Mouse (Mus musculus): ENCODE data around the gene Rpl38. TPM values are rescaled to one million over a fixed set of nuclear protein-coding genes. Genes with fewer than 3 reads are reported as not detected.

Gene Rpl38
- polyA plus RNA-seq, 1 experiment: 1,742 TPM

- no peak for DNase-seq (ENCODE audit: low read depth)
- TF ChIP-seq POLR2A (IDR thresholded peaks at IDR 0.05; ENCODE audit: borderline replicate concordance, extremely low read depth, insufficient read depth, insufficient read length, poor library complexity, severe bottlenecking): no peak
- no peak for TF ChIP-seq CTCF (IDR thresholded peaks at IDR 0.05; ENCODE audit: borderline replicate concordance, extremely low read depth, insufficient read depth, insufficient read length)
Observed at GRCm38 (mm10) chr11:114662161-114662560, 6.2 kb upstream of the Rpl38 start.

DNA sequence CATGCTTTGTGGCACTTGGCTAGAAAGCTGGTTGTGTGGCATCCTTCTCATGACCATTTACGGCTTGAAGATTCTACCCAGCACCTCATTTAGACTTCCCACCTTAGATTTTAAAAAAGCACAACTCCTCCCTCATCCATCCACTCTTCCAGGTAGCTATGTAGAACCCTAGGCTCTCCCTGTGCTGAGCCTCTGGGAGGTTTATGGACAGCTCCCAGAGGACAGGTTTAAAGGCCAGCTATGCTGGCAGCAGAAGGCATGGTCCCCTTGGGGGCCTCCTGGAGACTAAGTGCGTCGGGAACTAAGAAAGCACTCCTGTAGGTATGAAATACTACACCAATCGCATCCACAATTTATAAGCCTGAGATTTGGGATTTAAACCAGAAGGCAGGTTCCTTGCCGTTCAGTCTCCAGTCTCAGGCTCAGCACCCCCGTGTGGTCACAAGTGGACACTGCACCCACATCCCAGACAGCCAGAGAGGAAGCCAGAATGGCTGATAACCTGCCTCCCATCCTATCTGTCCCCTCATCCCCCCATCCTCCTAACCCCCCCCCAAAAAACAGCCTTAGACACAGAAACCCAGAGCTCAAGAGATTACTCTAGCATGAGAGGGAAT lies 5.5 kb upstream of the Rpl38 start:
- TF ChIP-seq CTCF (IDR thresholded peaks at IDR 0.05; ENCODE audit: borderline replicate concordance, extremely low read depth, insufficient read depth, insufficient read length): peak; percentile 88
- no peak for TF ChIP-seq POLR2A (IDR thresholded peaks at IDR 0.05; ENCODE audit: borderline replicate concordance, extremely low read depth, insufficient read depth, insufficient read length, poor library complexity, severe bottlenecking)
- DNase-seq (ENCODE audit: low read depth): peak; percentile 70

DNA sequence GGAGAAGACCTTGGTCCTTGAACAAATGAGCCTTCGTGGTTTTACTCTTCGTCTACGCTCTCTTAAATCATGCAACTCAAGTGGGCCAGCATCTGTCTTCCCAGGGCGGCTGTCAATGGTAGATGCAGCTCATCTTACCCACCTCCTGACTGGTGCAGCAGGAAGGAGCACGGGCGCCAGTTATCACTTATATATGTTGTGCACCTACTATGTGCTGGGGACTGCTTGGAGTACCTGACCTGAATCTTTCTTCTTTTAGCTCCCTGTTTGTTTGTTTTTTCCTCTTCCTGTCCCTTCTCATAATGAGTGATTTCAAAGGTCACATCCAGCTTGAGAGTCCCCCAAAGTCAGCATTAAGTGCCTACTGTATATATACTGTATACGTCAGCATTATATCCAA lies 4.2 kb upstream of the Rpl38 start:
- DNase-seq (ENCODE audit: low read depth): no peak
- TF ChIP-seq CTCF (IDR thresholded peaks at IDR 0.05; ENCODE audit: borderline replicate concordance, extremely low read depth, insufficient read depth, insufficient read length) (no peak), POLR2A (IDR thresholded peaks at IDR 0.05; ENCODE audit: borderline replicate concordance, extremely low read depth, insufficient read depth, insufficient read length, poor library complexity, severe bottlenecking) (no peak)

GRCm38 (mm10) chr11:114665463-114665862 lies 2.9 kb upstream of the Rpl38 start:
- TF ChIP-seq POLR2A (IDR thresholded peaks at IDR 0.05; ENCODE audit: borderline replicate concordance, extremely low read depth, insufficient read depth, insufficient read length, poor library complexity, severe bottlenecking) (no peak), CTCF (IDR thresholded peaks at IDR 0.05; ENCODE audit: borderline replicate concordance, extremely low read depth, insufficient read depth, insufficient read length) (no peak)
- no peak for DNase-seq (ENCODE audit: low read depth)

GRCm38 (mm10) chr11:114666786-114667185 lies 1.5 kb upstream of the Rpl38 start:
- DNase-seq (ENCODE audit: low read depth): no peak
- TF ChIP-seq POLR2A (IDR thresholded peaks at IDR 0.05; ENCODE audit: borderline replicate concordance, extremely low read depth, insufficient read depth, insufficient read length, poor library complexity, severe bottlenecking): no peak
- no peak for TF ChIP-seq CTCF (IDR thresholded peaks at IDR 0.05; ENCODE audit: borderline replicate concordance, extremely low read depth, insufficient read depth, insufficient read length)

- TF ChIP-seq POLR2A (IDR thresholded peaks at IDR 0.05; ENCODE audit: borderline replicate concordance, extremely low read depth, insufficient read depth, insufficient read length, poor library complexity, severe bottlenecking) (no peak), CTCF (IDR thresholded peaks at IDR 0.05; ENCODE audit: borderline replicate concordance, extremely low read depth, insufficient read depth, insufficient read length) (no peak)
Observed at GRCm38 (mm10) chr11:114667236-114667931, 940 bp upstream of the Rpl38 start.

GRCm38 (mm10) chr11:114667932-114668285 lies 415 bp upstream of the Rpl38 start:
- peak; percentile 52; the same call in 1 of the 2 replicates for TF ChIP-seq CTCF (IDR thresholded peaks at IDR 0.05; ENCODE audit: borderline replicate concordance, extremely low read depth, insufficient read depth, insufficient read length)
- peak; percentile 49 for DNase-seq (ENCODE audit: low read depth)

More at GRCm38 (mm10) chr11:114667236-114667931, 940 bp upstream of the Rpl38 start:
- no peak for DNase-seq (ENCODE audit: low read depth)

- DNase-seq (ENCODE audit: low read depth): peak; percentile 87
- TF ChIP-seq CTCF (IDR thresholded peaks at IDR 0.05; ENCODE audit: borderline replicate concordance, extremely low read depth, insufficient read depth, insufficient read length) (peak; percentile 60), POLR2A (IDR thresholded peaks at IDR 0.05; ENCODE audit: borderline replicate concordance, extremely low read depth, insufficient read depth, insufficient read length, poor library complexity, severe bottlenecking) (no peak)
Observed at GRCm38 (mm10) chr11:114668741-114669623, 658 bp downstream of the Rpl38 start.

DNA sequence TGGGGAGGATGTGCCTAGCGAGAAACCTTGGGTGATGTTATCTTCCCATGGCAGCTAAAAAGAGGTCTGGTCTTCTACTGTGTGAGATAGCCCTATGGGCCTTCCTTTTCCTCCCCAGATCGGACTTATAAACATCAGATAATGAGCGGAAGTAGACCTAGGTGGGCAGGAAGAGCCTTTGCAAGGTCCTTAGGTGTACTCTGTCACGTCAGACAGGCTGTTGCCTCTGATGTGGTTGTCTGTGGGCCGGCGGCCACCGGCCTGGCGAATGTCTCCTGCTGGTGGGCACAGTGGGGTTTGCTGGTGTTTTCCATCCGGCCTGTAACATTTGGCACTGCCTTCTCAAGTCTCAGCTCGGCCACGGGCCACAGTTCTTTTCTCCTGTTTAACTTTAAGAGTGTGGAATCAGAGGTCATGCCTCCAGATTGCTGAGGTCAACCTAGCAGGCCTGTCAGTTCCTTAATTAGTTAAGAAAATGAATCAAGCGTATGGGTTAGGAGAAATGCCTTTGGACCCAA lies 1.4 kb downstream of the Rpl38 start:
- no peak for DNase-seq (ENCODE audit: low read depth)

DNA sequence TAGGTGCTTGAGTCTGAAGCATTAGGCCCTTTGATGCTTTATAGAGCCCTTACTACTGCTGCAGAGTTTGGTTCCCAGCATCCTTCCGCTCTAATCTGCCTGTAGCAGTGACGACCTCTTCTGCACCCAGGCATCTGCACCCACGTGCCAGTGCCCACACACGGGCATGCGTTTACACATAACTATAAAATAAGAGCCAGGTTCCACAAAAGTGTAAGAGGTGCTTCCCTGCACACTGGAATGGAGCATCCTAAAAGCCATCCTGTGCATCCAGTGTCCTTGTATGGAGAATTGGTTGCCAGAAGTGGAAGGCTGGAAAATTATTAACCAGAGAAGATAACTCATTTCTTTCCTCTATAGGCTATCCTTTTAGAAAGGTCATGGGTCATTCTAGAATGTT lies 2.8 kb downstream of the Rpl38 start:
- TF ChIP-seq CTCF (IDR thresholded peaks at IDR 0.05; ENCODE audit: borderline replicate concordance, extremely low read depth, insufficient read depth, insufficient read length) (no peak), POLR2A (IDR thresholded peaks at IDR 0.05; ENCODE audit: borderline replicate concordance, extremely low read depth, insufficient read depth, insufficient read length, poor library complexity, severe bottlenecking) (no peak)
- DNase-seq (ENCODE audit: low read depth): no peak

More for the DNA sequence above, 1.4 kb downstream of the Rpl38 start:
- TF ChIP-seq POLR2A (IDR thresholded peaks at IDR 0.05; ENCODE audit: borderline replicate concordance, extremely low read depth, insufficient read depth, insufficient read length, poor library complexity, severe bottlenecking) (no peak), CTCF (IDR thresholded peaks at IDR 0.05; ENCODE audit: borderline replicate concordance, extremely low read depth, insufficient read depth, insufficient read length) (no peak)

Measured in brain, embryonic 14.5 days (tissue).